Mouse (Mus musculus) thymus, postnatal 36 days (tissue): ENCODE data around the gene Agmat.

Source experiments
- DNase-seq, 2 experiments: peaks; one replicate each; pipeline ENCODE4 v3.0.0; 2022; ENCODE audit warnings: mixed read lengths in 2 of 2

Gene Agmat

GRCm38 (mm10) chr4:141781201-141781985, 34.9 kb downstream of the Agmat start:
- no peak for DNase-seq

- no peak for DNase-seq
Measured at GRCm38 (mm10) chr4:141784835-141785234, 38.4 kb downstream of the Agmat start.

GRCm38 (mm10) chr4:141786141-141786540, 39.7 kb downstream of the Agmat start:
- DNase-seq: no peak

- no peak for DNase-seq
Measured at GRCm38 (mm10) chr4:141787046-141787445, 40.6 kb downstream of the Agmat start.

- no peak for DNase-seq
Measured at GRCm38 (mm10) chr4:141787462-141787861, 41.0 kb downstream of the Agmat start.

GRCm38 (mm10) chr4:141789564-141790218, 43.2 kb downstream of the Agmat start:
- no peak for DNase-seq

- peak; percentile 94 to 96 for DNase-seq
Measured at GRCm38 (mm10) chr4:141790524-141790990, 44.1 kb downstream of the Agmat start, which contains the start of gene Dnajc16. Gene Dnajc16, minus strand, starts transcription at chr4:141790931.

- no peak for DNase-seq
Measured at GRCm38 (mm10) chr4:141791486-141791885, 45.0 kb downstream of the Agmat start.

- no peak for DNase-seq
Measured at GRCm38 (mm10) chr4:141791951-141792350, 45.5 kb downstream of the Agmat start.

- no peak for DNase-seq
Measured at GRCm38 (mm10) chr4:141792554-141793281, 46.2 kb downstream of the Agmat start.

- DNase-seq: peak; percentile 96 to 98
Measured at GRCm38 (mm10) chr4:141793282-141794151, 47.0 kb downstream of the Agmat start, which contains the start of gene Casp9. Gene Casp9, plus strand, starts transcription at chr4:141793612.

GRCm38 (mm10) chr4:141794152-141794535, 47.7 kb downstream of the Agmat start:
- no peak for DNase-seq

GRCm38 (mm10) chr4:141796356-141796755, 49.9 kb downstream of the Agmat start:
- no peak for DNase-seq

GRCm38 (mm10) chr4:141796954-141797353, 50.5 kb downstream of the Agmat start:
- DNase-seq: no peak

GRCm38 (mm10) chr4:141797545-141797944, 51.1 kb downstream of the Agmat start:
- DNase-seq: no peak

- no peak for DNase-seq
Measured at GRCm38 (mm10) chr4:141804105-141804504, 57.6 kb downstream of the Agmat start.

- DNase-seq: no peak
Measured at GRCm38 (mm10) chr4:141805886-141806285, 59.4 kb downstream of the Agmat start.
